Mouse (Mus musculus) gastrocnemius, postnatal 14 days (tissue): ENCODE measurements around the gene Mllt10. TPM values are rescaled to one million over a fixed set of nuclear protein-coding genes. Genes with fewer than 3 reads are reported as not detected.

Source experiments
- DNase-seq: peaks from one replicate; pipeline ENCODE4 v3.0.0; 2021; ENCODE audit warnings: mixed read lengths
- intact Hi-C: fragments of 180-260 bp; cut with DNase I; formaldehyde crosslinking; loops from one replicate; pipeline ENCODE4 v1.15.1; 2025; ENCODE audit warnings: low total_unique reads
- total RNA-seq, 2 experiments: library from RNA; stranded (reverse); gene quantifications; 2 replicates each; pipeline ENCODE4 v1.2.3; 2021

Mllt10 gene
- total RNA-seq, 2 experiments from 2014 or later: 19.0 to 20.5 TPM

DNA sequence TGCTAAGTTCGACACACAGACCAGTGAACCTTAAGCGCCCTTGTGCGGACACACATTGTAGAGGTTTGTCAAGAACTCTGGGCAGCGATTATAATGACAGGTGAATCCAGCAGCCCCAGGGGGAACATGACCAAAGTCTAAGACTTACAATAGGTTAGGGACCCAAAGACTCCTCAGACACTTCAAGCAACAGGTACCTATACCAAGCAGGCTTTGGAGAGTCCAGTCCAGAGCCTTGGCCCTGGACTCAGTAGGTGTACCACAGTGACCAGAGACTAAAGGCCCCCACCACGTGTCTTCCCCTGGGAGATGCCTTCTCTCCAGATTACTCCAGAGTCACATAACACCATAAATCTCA lies 22.5 kb upstream of the Mllt10 start:
- intact Hi-C loops: no loop called here
- no peak for DNase-seq

DNA sequence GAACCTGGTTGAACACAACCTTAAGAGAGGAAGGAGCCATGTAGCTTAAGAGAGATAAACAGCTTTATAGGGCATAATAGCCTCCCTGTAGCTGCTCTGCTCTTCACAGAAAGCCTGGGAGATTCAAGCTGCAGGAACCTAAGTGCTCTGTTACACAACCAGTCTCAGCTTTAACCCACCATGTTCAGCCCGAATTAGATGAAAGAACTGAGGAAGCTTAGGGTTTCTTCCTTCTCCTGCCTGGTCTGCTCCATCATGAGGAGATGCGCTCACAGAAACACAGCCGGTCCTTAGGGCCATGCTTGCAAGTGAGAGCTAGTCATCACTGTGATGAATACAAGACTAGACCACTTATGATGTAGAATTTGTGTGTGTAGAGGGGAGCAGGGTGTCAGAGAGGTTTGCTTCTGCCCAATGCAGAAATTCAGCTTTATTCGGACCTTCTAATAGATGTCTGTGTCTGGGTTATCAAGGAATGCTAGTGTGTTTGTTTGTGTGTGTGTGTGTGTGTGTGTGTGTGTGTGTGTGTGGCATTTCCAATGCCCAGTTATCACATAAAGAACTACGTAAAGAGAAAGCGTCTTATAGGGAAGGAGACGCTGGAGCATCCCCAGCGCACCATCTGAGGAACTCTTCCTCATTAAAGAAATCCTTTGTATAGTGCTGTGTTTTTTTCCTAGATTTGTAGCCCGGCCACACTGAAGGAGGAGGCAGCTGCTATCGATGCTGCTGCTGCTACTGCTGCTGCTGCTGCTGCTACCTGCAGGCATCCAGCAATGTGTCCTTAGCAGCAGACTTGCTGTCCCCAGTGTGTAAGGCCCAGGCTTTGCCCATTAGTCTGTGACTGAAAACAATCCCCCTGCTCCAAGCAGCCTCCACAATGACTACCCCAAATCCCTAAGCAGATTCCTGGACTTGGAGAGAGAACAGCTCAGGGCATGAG lies 21.6 kb upstream of the Mllt10 start:
- DNase-seq: no peak
- intact Hi-C loops: no loop called here

DNA sequence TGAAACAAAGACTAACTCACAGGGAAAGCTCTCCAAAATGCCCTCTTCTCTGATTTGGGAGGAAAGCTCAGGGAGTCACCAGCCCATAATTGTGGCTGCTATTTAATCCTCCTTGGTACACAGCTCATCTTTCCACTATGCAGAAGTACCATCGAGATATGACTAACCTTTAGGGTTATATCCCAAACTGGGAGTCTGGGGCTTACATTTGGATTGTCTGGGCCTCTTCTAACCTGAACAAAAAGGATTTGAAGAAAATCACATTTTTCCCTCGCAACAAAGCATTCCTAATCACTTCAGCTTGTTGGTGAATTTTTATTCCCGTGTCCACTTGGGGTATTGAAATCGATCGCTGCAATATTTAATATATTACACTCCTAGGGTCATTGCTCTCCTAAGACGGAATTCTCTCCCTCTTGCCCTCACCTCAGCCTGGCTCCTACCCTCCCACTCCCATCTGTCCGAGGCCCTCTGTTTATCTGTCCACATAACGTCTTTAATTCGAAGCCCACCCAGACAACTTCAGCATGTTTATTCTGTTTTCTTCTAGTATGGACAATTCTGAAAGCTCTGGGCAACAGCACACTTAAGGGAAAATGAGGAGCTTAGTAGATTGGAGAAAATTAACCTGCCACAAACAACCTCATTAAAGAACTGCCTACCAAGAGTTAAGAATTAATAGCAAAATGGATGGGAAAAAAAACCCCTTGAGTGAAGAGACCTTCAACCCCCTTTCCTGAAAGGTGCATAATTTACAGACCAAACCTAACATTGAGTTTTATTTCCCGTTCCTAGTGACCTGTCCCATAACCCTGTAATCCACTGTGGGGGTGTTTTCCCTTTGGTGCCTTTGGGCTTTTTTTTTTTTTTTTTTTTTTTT lies 20.4 kb upstream of the Mllt10 start:
- DNase-seq: no peak
- intact Hi-C loops: no loop called here

DNA sequence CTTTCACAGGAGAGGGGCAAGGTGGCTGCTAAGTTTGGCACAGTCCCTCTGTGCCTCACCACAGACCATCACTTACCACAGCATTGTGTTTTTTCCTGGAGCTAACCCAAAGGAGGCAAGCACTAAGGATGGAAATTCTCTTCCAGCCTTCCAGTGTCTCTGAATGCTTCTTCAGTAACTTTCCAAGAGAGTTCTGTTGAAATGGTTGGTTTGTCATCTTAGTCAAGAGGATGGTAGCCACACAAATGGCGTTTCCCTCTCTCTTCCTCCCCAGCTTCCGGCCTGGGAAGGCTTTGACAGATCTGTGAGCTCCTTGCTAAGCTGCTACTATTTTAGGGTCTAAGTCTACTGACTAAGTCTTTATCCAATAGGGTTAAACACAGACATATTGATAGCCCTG lies 17.5 kb upstream of the Mllt10 start, which contains the start of gene A930004D18Rik:
TSS of gene A930004D18Rik (minus strand) at position 247 of the 400 bp plus-strand sequence.
- DNase-seq: no peak
- intact Hi-C loops: no loop called here

DNA sequence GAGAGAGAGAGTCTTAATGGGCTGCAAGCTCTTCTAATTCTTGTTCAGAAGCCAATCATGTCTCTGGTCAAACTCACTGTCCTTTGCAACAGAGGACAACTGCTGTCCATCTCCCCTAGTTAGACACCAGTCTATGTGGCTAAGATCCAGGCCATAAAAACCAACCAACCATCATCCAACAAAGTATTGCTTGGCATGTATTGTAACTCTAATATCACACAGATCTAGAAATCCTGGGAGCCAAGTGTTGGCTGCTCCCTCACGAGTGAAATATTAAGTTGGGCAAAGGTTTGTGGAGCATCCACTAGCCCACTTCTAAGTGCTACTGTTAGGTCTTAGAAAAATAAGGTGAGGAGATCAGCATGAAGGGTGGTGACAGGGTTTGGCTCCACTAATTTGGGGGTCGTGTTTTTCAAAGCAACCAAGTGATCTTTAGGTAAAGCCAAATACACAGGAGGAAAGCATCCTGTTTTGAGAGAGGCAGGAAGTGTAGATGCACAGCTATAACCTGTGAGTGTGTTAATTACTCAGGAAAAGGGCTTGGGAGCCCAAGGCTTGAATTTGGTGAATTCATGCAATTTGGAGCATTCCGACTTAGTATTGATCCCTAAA lies 16.8 kb upstream of the Mllt10 start:
- intact Hi-C loops: no loop called here

DNA sequence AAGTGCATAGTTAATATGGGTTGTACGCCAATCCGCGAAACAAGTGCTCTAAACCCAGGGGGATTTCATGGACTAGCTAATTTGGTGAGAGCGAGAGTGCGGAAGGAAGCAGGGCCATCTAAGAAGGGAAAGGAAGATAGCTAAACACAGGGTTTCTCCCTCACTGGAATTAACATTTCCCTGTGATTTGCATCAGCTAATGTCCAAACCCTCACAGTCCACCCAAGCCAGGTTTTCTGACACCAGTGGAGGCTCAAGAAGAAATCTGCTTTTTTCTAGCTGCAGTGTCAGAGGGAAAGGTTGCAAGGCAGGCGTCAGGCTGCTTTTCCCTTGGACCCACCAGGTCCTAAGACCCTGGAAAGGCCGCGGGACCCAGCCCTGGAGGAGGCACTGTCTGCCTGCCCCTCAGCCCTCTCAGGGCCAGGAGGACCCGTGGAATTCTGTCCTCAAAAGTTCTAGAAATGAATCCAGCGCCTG lies 16.1 kb upstream of the Mllt10 start:
- intact Hi-C loops: no loop called here
- no peak for DNase-seq

More for the DNA sequence above, 16.8 kb upstream of the Mllt10 start:
- no peak for DNase-seq

DNA sequence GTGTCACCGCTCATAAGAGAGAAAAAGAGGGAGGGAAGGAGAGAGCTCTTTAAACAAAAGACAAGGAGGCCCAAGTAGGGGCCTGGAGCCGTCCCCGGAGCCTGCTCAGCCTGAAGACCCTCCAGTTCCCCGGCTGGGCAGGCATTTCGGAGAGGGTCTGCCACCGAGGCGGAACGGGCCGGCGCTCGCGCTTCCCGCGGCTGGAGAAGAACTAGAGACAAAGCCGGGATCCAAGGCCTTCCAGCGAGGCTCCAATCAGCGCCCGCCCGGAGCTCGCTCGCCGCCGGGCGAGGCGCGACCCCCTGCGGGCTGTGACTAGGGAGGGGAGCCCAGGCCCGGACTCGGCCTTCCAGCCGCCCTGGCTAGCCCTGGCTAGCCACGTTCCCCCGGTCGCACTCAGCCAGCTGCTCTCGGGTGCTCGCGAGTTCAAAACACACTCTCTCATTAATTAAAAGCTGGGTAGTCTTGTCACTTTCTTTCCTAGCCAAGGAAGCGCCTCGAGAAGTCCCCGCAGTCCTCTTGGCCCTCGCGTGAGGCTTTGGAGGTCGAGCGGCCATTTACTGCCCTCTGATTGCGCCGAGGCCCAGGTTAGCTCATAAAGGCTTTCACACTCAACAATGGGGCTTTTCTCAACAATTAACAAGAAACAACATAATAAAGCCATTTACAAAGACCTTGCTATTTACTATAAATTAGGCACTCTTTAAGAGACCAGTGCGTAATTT lies 15.3 kb upstream of the Mllt10 start:
- intact Hi-C loops: loop anchor here (10.0 kb wide), 1 partner anchor 725 kb away; no protein-coding TSS in a partner anchor
- no peak for DNase-seq

DNA sequence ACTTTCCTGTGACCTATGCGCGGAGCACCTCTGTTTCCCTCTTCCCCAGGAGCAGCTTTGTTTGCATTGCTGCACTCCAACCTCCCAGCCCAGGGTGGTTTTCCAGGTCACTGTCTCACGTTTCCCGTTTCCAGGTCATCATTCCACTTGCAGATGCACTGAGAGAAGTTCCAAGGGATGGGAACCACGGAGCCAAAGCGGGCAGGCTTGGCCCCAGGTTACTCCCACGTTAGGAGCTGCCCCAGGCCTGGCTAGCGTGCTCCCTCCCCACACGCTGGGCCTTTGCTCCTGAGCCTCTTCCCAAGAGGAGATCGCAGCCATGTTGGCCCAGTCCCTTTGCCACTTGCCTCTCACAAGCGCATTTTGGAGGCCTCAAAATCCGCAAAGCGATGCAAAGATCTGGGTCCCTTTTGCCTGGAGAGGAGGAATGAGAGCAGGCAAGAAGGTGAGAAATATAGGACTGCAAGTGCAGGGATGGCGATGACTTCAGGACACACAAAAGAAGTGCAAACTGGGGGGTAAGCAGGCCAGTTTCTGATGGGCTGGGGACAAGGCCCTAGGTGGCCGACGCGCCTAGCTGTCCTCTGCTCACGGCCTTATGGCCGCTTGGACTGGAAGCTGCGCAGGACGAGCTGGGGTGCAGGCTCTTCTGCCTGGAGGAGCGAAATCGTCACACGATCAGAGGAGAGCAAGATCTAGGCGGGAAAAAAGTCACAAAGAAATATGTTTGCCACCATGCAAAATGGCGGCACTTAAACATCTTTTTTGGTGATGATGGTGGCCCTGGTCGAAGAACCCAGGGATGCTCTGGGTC lies 14.5 kb upstream of the Mllt10 start:
- intact Hi-C loops: loop anchor here (10.0 kb wide), 1 partner anchor 724 kb away; no protein-coding TSS in a partner anchor
- DNase-seq: no peak

DNA sequence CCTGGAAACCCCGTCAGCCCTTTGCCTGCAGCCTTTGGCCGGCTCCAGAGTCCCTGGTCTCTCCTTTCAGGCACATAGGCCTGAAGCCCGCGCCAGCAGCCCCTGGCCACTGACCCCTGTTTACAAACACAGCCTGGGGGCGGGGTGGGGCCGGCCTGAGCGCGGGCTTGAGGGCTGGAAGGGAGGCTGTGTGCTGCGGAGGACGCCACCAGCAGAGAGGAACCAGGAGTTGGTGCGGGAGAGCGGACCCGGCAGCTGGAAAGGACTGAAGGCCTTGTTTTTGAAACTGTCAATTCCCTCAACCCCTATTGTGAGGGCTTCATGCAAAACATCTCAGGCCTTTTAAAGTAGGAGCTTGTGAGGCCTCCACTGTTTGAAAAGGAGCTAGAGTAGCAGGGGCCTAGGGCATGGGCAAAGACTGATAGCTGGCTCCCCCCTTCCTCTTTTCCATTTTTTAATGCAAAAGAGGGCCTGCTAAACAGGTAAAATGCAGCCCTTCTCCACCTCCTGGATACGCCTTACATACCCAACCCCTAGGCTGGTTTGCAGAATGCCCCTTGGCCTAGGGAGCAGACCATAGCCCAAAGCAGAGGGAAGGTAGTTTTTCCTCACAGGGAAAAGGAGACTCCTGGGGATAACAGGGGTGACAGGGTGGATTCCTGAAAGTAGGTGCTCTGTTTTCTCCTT lies 13.7 kb upstream of the Mllt10 start:
- intact Hi-C loops: loop anchor here (10.0 kb wide), 1 partner anchor 723 kb away; no protein-coding TSS in a partner anchor
- no peak for DNase-seq

DNA sequence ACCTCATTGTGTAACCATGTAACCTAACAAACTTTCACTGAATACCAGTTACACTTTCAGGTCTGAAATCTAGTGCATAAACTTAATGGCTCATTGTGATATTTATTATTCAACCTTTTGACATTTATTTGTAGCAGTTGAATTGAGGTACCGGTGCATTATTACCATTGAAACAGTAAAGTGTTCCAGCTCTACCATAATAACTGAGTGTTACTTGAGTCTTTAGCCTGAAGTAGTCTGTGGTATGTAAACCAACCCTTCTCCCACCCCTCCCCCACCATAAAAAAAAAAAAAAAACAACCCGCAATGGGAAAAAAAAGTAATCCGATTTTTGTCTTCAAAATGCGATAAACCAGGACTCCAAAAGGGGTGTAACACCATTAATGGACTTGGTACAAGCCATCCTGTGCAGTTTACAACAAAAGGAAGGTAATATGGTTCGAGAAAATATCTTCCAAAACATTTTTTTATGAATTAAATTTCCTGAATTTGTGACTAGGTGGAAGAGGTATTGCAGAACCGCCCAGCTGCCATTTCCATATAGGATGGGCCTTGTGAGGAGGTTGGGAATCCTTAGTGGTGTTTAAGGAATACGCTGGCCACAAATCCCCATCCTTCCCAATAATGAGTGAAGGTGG lies 9.8 kb upstream of the Mllt10 start:
- intact Hi-C loops: loop anchor here (10.0 kb wide), 1 partner anchor 720 kb away; no protein-coding TSS in a partner anchor
- DNase-seq: no peak

DNA sequence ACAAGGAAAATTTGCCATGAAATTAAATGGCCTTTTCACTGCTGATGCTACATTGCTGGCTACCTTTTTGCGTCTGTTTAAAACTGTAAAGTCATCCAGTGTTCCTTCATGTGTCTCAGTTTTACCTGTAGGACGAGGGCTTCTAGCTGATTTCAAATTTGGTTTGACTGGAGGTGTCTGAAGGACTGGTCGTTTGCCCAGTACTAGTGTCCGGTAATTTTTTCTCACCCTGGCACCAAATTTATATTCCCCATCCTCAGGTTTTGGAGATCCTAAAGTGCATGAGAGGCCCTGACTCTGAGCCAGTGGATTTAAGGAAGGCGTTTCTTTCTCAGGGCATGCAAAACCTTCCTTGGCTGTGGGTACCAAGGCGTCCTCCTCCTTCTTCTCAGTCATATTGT lies 9.3 kb upstream of the Mllt10 start:
- intact Hi-C loops: loop anchor here (10.0 kb wide), 1 partner anchor 719 kb away; no protein-coding TSS in a partner anchor
- no peak for DNase-seq

DNA sequence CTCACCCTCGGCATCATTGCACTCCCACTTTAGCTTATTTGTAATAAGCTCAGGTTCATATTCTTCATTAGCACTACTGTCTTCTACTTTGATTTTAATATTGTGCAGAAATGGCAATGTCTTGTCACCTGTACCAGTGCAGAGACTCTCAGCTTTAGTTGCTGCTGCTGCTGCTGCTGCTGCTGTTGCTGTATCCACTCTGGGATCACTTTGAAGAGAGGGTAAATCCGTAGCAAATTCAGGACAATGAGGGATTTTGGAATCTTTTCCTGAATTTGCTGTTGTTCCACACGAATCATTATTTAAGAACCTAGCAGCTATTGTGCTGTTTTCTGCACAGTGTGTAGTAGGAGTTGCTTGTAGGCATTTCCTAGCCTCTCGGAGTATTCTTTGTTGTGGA lies 8.9 kb upstream of the Mllt10 start:
- intact Hi-C loops: loop anchor here (10.0 kb wide), 1 partner anchor 719 kb away; no protein-coding TSS in a partner anchor
- no peak for DNase-seq

DNA sequence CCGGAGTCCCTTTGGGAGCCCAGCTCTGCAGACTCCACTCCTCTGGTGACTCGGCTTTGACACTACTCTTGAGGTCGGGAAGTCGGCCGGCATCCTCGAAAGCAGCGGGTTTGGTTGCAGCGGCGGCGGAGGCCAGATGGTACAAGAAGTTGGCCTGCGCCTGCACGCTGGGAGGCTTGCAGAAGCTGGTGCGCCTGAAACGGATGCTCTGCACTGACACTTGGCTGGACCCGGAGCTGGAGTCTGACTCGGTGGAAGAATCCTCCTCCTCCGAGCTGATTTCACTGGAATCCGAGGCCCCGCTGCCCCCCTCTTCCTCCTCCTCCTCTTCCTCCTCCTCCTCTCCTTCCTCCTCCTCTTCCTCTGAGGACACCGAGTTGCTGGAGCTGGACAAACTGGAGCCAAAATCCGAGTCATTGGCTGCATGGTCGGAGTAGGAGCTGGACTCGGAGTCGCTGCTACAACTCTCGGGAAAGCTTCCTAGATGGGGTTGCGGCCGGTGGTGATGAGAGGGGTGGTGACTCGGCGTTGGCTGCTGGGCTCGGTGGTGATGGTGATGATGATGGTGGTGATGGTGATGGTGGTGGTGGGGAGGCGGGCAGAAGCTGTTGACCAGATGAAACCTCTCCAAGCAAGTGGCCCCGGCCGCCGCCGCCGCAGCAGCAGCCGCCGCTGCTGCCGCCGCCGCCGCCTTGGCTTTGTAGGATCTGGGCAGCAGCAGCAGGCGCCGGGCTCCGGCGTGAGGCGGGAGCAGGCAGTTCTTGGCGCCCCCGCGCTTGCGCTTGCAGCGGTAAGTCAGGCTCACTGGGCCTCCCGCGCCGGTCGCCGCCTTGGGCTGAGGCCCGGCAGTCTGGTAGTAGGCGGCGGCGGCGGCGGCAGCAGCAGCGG lies 8.0 kb upstream of the Mllt10 start:
- intact Hi-C loops: loop anchor here (10.0 kb wide), 1 partner anchor 718 kb away; no protein-coding TSS in a partner anchor
- DNase-seq: peak; percentile 80

DNA sequence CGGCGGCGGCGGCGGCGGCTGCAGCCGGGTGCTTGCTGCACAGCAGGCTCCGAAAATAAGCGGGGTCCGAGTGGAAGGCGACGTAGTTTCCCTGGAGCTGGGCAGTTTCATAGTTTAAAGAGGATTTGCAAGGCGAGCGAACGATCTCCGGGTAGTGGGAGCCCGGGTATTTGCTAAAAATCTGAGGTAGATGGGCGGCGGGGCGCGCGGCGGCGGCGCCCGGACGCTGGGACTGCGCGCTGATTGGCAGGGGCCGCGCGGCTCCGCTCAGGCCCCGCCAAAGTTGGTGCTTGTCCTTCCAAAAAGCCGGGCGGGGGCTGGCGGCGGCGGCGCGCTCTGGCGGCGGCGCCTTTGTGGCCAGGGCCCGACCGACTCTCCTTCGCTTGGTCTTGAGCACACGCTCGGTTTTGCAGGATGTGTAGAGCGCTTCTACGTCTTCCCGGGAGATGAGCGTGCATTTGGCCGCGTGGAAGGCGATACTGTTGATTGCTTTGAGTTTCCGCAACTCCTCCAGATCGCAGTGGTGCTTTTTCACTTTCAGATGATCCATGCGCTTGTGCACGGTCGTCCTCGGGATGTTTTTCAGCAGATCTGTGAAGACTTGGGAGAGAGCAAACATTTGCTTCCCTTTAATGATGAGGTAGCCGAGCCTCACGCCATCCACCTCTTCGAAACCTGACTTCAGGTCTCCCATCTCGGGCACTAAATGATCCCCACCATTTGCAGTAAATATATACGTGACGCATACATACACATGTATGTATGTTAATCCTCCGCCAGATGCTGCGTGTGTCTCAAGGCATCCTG lies 7.2 kb upstream of the Mllt10 start:
- intact Hi-C loops: loop anchor here (10.0 kb wide), 1 partner anchor 717 kb away; no protein-coding TSS in a partner anchor
- DNase-seq: peak; percentile 83
